Mouse (Mus musculus) gastrocnemius, postnatal 36 days (tissue): ENCODE measurements around the gene Wwox. TPM values are rescaled to one million over a fixed set of nuclear protein-coding genes. Genes with fewer than 3 reads are reported as not detected.

Experiments
- DNase-seq, 2 experiments: peaks; one replicate each; pipeline ENCODE4 v3.0.0; 2022
- intact Hi-C: fragments of 180-260 bp; cut with DNase I; formaldehyde crosslinking; loops from one replicate; pipeline ENCODE4 v1.15.1; 2025
- total RNA-seq, 2 experiments: library from RNA; stranded (reverse); gene quantifications; 2 replicates each; pipeline ENCODE4 v1.2.3; 2021

The Wwox gene
- total RNA-seq, 2 experiments from 2014 or later, result 7.4 to 7.5 TPM

- DNase-seq, result no peak
- intact Hi-C loops, result no loop called here
These were observed 23.1 kb downstream of the Wwox start for GRCm38 (mm10) chr8:114462591-114462990.

- no peak for DNase-seq
- intact Hi-C loops, result no loop called here
These were observed 23.9 kb downstream of the Wwox start for GRCm38 (mm10) chr8:114463305-114463704.

DNA sequence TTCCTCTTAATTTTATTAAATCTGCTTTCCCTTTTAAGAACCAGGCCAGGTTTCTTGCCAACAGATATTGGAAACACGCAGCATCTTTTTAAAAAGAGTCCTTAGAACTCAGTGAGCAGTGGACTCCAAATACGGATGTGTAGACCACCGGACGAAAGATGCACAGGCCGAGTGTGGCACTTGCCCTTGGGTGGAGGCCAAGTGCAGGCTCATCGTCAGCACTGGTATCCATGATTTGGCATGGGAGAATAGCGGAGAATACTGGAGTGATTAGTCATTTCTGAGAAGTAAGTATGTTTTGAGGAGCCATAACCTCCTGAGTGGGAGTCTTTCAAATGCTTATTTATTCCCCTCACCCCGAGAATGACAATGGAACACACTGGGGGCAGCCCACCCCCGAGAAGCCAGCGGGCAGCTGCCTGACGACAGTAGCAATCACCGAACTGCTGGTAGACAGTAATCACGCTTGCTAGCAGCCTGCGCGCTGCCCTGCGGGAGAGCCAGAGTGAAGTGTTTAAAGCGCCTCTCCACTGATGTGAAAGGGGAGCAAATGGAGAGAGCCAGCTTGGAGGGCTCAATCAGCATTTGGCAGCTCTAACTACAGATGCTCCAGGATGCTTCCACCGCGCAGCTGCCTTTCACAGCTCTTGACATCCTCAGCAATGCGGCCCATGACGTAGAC, 29.2 kb downstream of the Wwox start:
- intact Hi-C loops, result no loop called here
- DNase-seq, result no peak

DNA sequence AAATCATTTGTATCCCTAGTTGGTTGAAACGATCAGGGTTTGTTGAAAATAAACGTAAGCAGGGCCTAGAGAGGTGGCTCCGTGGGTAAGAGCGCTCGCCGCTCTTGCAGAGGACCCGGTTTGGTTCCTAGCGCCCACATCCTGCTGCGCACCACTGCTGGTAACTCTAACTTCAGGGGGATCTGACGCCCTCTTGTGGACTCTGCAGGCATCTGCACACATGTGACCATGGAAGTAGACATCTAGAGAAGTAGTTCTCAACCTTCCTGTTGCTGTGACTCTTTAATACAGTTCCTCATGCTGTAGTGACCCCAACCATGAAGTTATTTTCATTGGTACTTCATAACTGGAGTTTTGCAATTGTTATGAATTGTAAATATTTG, 29.7 kb downstream of the Wwox start:
- intact Hi-C loops, result no loop called here
- DNase-seq, result no peak

DNA sequence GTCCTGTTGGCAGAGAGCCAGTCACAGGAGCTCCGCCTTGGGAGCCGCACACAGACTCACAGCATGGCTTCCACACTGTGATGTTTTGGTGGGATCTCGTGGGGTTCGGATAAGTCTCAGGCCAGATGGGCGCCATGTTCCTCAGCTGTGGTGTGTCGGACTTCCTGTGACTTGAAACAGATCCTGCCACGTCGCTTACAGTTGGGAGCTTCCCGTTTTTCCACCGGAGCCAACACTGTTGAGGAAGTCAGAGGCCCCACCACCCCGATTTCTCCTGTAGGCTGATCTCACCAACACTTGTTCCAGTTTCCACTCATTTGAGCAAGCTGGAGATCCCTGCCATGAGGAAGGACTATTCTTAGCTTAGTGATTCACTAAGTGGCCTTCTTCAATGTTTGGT, 34.1 kb downstream of the Wwox start:
- DNase-seq, result no peak
- intact Hi-C loops, result no loop called here

GRCm38 (mm10) chr8:114476919-114477318, 37.5 kb downstream of the Wwox start:
- intact Hi-C loops, result no loop called here
- no peak for DNase-seq

DNA sequence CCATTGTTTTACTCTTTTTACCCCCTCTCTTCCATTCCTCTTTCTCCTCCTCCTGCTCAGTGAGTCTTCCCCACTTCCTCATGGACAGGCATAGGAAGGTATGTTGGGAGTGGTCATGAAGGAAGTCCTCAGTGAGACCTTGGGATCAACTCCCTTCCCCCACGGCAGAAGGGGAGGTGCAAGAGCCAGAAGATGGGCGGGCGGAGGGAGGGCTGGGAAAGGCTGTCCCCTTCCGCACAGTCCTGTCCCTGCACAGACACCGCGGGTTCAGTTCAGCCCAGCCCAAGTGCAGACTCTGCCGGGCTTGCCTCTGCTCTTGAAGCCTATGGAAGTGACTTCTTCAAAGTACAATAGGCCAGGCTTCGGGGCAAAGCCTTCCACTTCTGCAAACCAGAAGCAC, 38.3 kb downstream of the Wwox start:
- intact Hi-C loops, result no loop called here
- DNase-seq, result no peak

GRCm38 (mm10) chr8:114479749-114480148, 40.3 kb downstream of the Wwox start:
- intact Hi-C loops, result no loop called here
- DNase-seq, result no peak

DNA sequence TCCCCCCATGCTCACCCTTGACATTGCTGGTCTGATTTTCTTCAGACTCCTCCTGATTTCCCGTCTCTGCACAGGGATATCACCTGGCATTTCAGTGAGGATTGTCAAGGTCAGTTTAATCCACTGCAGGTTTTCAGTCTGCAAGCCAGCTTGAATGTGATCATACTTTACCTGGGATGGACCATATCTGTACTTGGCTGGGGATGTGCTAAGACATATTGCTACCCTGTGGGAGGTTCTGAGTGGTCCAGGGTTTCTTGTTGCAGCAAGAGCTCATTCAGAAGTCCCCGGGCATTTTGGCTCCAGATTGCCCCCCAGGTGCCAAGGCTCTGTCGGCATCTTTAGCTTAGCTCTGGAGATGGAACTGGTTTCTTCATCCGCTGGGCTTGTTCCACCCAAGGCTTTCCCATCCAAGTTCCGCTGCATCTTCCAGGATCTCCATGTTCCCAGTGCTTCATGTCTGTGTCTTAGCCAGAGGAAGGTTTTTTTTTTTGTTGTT, 52.3 kb downstream of the Wwox start:
- DNase-seq, result no peak
- intact Hi-C loops, result no loop called here

DNA sequence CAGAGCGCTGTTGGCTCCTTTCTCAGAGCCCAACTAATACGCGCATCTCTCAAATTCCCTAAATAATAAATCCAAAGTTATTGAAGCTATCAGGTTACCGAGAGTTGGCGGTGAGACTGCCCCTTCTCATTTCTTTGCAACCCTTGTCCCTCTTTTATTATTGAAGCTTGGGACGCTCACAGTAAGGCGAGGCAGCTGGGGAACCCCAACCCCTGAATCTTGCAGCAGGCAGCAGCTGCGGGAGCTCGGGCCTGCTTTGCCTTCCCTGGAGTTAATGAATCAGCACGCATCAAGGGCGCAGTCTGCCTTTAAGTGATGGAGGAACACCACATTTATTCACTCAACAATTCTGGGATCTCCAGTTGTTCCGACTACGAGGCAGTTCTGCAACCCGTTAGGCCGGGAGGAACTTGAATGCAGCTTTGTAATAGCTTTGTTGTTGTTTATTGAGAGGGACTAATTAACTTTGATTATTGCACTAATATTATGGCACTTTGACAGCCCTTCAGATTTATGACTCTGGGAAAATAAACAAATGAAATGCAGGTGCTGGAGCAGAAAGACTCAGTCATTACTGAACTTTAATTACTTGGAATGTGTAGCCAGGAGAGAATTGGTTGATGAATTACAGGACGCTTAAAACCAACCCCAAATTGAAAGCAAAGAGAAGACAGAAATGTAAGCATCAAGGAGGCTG, 60.1 kb downstream of the Wwox start:
- intact Hi-C loops, result no loop called here
- no peak for DNase-seq

GRCm38 (mm10) chr8:114501906-114502305, 62.5 kb downstream of the Wwox start:
- intact Hi-C loops, result no loop called here
- no peak for DNase-seq

GRCm38 (mm10) chr8:114503196-114503595, 63.7 kb downstream of the Wwox start:
- no peak for DNase-seq
- intact Hi-C loops, result no loop called here

GRCm38 (mm10) chr8:114504889-114505288, 65.4 kb downstream of the Wwox start:
- intact Hi-C loops, result no loop called here
- DNase-seq, result no peak

- intact Hi-C loops, result no loop called here
- DNase-seq, result no peak
These were observed 66.2 kb downstream of the Wwox start for GRCm38 (mm10) chr8:114505351-114506347.

DNA sequence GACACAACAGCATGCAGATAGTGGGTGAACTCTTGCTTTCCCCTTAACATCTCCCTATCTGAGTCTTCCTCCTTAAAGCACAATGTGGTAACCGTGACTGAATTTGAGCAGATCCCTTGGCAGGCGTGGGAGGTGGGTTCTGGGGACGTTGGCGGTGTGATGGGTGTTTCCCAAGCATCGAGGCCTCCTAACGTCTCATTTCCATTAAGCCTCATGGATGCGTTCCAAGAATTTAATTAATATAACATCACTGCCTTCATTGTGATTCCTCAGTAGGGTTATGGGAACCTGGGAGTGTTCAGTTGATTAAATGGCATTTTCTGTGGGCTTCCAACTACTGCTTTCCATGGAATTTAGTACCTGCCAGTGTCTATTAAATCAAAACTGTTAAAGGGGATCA, 67.9 kb downstream of the Wwox start:
- intact Hi-C loops, result no loop called here
- DNase-seq, result no peak

GRCm38 (mm10) chr8:114510226-114510625, 70.8 kb downstream of the Wwox start:
- DNase-seq, result no peak
- intact Hi-C loops, result no loop called here

DNA sequence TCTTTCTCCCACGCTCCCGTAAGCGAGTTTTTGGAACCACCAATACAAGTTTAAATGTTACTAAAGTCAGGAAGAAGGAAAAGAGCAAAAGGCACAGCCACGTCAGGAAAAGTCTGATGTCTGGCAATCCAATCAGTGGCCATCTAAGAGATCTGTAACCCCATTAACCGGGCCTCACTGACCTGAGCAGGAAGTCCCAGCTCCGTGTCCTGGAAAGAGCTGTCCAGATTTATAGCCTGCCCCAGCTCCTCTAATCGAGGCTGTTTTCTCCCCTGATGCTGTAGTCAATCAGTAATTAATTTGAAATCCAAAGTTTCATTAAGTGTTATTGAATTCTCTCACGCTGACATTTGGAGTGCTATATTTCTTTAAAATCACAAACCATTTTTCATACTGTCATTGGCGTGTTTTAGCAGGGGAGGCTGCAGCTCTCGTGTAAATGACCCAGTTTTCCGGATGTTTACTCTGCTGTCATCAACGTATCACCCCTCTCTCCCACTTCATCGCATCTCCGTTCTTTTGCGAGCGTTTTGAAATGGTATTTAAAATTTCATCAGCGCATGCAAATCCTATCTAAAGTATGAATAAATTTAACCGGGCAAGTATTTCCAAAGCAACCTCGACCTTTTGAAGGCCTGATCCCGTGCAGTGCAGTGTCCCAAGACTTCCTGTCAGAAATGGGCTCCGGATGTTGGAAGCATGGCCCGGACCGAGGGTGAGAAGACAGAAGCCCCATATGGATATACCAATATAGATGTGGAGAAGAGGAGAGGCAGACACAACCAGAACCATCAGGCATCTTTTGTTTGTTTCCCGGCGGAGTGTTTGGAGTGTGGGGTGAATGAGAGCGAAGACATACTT, 72.8 kb downstream of the Wwox start:
- DNase-seq, result no peak
- intact Hi-C loops, result no loop called here

DNA sequence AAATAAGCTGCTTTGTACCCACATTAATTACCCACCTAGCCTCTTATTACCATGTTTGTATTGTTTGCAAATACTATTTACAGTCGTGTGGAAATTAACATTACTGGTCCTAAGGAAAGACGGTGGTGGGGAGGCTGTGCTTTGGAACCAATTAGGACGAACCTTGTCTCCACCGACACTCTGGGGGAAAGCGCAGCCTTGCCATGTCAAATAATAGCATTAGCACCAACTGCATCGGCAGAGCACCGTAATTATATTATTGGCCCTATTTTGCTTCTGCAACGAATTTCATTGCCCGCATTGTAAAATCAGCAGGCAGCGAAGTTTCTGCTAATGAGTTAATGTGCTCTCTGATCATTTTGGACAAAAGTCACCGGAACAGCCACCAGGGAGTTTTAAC, 75.2 kb downstream of the Wwox start:
- DNase-seq, result no peak
- intact Hi-C loops, result no loop called here

GRCm38 (mm10) chr8:114523061-114523460, 83.6 kb downstream of the Wwox start:
- no peak for DNase-seq
- intact Hi-C loops, result no loop called here

DNA sequence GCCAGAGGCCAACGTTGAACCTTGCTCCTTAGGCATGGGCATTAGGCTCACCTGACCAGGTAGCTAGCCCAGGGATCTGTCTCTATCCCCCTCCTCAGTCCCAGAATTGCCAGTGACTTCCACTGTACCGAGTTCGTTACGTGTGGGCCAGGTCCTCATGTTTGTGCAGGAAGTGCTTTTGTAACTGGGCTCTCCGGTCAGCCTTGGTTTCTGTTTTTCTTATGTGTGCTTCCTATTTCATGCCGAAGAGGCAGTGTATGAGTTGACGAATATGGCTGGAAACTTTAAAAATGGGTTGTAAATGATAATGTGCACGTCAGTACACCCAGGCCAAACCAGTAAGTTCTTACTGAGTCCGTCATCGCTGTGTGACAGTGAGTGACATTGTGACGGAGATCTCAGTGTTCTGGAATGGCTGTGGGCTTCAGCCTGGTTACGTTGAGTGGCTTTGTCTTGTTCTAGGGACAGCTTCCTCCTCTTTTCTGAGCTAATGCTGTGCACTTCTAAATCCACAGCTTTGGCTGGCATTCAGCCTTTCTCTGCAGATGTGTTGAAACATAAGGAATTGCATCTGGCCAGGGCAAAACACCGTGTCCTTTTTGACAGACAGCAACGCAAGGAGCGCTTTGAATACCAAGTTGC, 87.3 kb downstream of the Wwox start:
- no peak for DNase-seq
- intact Hi-C loops, result no loop called here
